Mouse (Mus musculus) thymus, postnatal 14 days (tissue): ENCODE measurements around the gene Gm20388.

Source experiments
- DNase-seq: peaks from one replicate; pipeline ENCODE4 v3.0.0; 2021

Gene Gm20388

DNA sequence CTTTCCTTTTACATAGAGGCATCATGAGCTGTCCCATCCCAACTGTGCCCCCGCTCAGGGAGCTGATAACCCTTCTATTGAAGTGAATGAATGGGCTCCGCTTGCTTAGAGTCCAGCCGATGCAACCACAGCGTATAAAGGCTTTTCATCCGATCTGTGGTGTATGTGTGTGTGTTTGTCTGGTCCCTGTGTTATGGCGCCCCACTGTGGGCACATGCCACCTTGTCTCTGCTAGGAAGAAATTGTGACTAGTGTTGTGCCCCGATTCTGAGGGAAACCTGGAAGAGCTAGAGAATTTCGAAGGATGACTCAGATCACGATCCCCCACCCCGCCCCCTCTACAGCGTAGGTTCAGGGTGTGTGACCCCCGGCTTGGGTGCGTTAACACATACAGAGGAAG is 3442.1 kb downstream of the Gm20388 start:
- no peak for DNase-seq

DNA sequence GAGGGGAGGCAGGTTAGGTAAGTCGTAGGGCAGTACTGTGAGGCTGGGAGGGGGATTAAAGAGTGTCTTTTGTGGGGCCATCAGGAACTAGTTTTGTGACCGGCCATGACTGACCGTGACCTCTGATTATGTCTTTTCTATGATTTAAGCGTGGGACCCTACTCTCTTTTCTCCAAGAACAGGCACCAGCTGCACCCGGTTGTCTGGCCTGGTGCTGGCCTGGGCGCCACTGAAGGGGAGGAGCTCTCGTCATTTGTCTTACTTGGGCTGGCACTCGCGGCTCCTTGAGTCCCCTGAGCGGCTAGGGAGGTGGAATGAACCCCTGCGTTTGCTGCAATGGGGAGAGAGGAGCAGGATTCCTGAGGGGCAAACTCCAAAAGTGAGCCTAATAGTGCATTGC is 3442.6 kb downstream of the Gm20388 start:
- no peak for DNase-seq

DNA sequence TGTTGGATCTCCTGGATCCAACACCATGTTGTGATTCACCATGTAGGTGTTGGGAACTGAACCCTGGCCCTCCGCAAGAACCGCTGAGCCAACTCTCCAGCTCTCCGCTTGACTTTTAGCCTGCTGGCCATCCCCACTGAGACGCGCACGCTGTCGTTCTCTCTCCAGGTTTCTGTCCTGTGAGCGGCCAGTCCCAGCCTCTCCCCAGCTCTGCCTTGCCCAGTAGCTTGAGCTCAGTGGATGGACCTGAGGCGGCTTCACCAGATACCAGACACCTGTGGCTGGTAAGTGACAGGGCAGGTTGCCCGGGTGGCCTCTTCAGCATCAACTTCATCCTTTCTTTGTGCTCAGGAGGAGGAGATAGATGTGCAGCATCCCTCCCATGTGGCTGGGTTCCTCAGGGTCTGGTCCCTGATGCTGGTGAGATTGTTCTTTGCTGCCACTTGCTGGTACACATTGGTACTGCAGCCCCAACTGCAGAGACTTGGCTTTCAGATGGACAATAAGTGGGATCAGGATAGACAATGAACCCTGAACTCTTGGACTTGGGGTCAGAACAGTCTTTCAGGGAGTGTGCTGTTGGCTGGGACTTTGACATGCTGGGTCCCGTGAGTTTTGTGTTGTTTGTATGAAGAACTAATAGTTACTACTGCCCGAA is 3450.6 kb downstream of the Gm20388 start:
- peak; percentile 73 for DNase-seq

DNA sequence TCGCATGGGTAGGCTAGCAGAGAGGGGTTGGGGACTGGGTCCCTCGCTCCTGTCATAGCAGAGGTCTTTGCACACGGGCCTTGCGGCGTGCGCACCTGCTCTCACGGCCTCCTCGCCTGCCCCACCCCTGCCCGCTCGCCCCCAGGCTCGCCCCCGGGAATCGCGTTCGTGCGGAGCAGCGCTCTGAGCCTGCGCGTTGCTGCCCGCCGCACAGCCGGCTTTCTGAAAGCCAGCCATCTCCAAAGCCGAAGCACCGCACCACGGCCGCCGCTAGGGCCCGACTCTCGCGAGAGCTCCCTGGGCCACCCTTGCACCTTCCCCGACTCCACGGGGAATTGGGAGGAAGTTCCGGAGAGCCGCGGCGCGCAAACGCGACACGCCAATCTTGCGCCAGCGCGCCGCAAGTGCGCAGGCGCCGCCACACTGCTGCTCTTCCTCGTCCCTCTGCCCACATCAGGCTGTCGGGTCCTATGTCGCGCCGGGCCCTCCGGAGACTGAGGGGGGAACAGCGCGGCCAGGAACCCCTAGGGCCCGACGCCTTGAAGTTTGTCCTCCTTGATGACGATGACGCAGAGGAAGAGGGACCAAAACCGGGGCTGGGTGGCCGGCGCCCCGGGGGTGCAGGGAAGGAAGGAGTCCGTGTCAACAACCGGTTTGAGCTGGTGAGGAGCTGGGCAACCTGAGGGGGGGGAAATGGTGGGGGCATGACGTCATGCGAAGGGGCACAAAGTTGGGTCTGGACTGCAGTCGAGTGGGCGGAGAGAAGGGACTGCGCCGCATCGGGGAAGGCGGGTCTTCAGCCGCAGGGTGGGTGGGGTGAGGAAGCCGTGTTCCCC is 3463.0 kb downstream of the Gm20388 start, which contains the start of gene Tcf25:
Gene Tcf25, plus strand, starts transcription at position 351 of the 836 bp plus-strand sequence.
- peak; percentile 96 for DNase-seq

DNA sequence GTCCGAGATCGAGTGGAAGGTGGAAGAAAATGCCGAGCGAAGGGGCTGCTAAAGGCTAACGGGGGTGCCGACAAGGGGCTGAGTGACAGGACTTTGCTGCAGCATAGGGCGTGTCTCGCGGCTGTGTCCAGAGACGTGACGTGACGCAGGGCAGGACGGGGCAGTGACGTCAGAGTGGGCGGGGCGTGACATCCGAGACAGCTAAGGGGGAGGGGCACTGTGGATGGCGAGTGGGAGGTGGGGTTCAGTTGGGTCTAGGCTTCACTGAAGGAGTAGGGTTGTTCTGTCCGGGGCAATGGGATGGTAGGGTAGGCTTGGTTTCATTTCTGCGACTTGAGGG is 3463.6 kb downstream of the Gm20388 start:
- DNase-seq = peak; percentile 96

DNA sequence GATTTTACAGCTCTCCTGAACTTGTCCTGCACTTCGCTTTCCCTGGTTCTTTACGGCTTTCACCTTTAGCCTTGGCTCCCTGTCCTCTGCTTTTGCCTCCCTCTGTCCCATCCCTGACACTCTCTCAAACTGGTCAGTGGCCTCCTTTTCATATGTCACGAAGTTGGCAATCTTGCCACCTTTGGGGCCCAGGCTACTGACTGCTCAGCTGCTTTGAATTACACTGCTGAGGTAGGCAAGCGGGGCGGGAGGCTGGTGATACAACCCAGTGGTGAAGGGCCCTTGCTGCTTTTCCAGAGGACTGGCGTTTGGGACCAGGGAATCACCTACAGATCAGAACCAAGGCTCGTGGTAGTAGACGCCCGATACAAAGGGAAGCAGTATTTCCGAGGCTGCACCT is 3465.1 kb downstream of the Gm20388 start:
- no peak for DNase-seq

DNA sequence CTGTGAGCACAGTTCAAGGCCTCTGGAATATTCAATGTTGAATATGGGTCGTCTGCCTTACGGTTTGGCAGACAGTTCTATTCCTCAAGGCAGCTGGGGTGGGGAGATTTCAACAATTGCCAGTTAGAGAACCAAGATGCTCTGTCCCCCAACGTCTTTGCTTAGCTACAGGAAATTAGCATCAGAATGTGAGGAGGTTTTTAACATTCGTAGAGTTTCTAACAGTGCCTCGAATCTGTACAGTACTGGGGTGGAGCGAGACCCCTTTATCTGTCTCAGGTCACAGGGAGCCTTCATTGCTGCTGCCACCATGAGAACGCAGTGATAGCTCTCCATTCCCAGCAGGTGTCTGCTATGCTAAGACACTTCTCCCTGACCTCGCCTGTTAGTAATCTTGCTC is 3465.5 kb downstream of the Gm20388 start:
- DNase-seq = no peak

DNA sequence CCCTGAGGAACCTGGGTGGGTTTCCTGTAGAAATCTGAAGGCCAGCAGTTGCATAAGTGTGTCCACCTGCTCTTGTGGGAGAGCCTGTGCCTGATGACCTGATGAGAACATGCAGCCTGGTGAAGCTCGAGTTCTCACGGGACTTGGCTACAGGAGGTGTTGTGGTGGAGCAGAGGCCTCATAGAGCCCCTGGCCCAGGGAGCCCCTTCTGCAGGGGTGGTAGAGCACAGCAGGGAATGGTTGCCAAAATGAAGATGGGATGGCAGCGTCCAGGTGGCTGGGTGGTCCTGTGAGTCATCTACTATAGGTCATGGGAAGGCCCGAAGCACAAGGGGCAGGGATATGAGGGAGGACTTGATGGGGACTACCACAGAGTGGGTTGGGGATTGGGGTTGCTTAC is 3471.1 kb downstream of the Gm20388 start:
- DNase-seq = no peak

DNA sequence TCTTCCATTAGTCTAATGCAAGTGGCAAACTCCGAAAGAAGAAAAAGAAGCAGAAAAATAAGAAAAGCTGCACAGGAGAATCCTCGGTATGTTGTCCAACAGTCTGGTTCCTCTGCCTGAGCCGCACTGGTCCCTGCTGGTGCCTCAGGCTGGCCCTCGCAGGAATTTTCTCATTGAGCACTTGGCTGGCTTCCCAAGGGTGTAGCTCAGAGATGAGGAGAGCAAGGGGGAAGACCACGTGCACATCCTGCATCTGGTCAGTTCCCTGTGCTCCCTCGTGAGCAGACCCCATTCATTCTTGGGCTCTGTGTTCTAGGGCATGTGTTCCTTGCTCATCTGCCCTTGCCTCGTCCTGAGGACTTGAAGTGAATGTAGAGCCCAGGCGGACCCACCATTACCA is 3471.9 kb downstream of the Gm20388 start:
- no peak for DNase-seq

DNA sequence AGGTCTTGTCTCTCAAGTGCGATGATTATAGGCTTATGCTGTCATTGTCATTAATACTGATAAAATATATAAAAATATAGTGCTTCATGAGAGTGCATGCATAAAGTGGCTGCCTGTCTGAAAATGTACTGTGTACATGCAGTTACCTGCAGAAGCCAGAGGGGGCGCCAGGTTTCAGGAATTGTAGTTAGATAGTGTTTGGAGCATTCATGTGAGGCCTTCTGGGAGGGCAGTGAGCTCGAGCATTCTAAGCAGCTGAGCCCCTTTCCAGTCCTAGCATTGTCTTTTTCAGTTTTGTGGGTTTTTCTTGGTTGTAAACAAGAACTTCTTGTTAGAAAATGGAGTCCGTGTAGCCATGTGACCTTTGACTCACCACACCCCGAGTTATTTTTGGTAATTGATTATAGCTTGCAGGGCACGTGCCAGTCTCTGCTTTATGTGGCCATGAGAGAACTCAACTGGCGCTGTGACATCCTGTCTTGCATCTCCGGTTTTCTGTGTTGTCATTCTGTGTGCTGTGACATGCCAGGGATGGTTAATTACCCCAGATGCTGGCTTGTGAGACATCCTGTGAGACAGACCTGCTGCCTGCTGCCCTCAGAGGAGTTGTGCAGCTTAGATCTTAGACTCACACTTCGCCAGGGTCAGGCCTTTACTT is 3474.4 kb downstream of the Gm20388 start:
- peak; percentile 52 for DNase-seq

DNA sequence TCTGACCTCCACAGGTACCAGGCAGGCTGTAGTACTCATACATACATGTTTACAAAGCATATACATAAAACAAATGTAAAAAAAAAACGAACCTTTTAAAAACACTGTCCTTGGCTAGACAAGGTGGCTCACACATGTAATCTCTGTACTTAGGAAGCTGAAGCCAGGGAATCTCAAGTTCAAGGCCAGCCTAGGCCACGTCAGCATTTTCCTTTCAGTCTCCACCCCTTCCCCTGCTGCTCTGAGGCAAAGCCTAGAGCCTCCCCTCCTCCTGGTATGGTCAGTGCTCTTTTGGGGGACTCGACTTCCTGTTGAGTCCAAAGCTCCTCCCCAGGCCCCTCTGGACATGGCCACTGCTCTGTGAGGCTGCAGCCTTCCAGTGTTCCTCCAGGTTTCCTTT is 3476.4 kb downstream of the Gm20388 start:
- DNase-seq = no peak

DNA sequence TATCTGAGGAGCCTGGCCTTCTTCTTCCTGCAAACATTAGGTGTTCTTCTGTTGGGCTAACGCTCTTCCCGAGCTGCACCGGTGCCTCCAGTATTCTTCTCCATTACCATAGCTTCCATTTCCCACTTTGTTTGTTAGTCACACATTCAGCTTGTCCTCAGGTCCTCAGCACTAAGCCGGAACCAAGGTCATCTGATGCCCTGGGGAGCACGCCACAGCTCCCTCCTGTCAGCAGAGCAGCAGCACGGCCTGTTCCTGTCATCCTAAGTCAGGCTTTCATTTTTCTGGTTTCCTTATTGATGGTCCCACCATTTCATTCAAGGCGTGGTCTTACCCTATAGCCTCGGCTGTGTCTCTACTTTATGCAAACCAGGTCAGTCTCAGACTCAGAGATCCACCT is 3477.2 kb downstream of the Gm20388 start:
- no peak for DNase-seq

DNA sequence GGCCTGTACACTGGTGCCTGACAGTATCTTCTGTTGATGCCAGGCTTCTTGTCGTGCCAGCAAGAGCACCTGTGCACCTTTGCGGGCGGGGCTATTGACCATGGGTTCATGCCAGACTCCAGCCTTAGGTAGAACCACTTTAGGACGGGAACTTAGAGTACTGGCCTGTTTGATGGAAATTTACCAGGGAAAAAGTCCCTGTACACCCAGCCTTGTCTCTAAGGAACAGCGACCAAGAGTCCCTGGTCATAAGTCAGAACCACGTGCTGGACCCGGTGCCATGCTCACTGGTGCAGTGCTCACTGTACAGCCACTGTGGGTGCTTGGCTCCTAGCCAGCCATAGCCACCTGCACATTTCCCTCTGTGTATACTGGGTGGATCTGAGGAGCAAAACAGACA is 3478.4 kb downstream of the Gm20388 start:
- DNase-seq = no peak

DNA sequence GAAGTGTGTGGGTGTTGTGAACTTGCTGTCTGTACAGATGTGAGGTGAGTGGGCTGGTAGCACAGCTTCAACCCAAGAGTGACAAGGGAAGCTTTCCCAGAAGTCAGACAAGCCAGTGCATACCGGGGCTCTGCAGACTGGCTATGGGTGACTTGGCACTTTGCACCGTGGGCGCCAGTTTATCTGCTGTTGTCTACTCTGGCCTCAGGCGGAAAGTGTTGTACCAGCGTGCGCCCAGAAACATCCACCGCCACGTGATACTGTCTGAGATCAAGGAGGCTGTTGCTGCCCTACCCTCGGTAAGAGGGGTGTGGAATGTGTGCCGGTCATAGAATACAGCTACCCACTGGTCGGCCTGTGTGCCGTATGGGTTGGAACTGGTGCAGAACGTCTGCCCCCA is 3487.7 kb downstream of the Gm20388 start:
- DNase-seq = no peak

DNA sequence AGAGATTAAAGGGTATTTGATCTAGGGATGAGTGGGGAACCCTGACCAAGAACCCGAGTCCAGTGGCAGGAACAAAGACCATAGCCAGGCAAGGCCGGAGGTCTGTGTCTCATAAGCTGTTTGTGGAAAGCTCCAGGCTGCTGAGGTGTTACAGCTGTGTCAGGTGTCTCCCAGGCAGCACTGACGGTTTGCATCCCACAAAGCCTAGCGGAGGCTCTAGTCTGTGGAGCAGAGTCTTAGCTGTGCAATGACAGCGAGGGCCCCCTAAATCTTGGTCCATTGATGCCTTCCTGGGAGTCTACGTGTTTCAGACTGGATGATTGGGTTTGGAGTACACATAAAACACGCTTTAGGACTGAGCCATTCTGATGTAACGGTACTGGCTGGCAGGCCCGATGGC is 3491.3 kb downstream of the Gm20388 start:
- DNase-seq = peak; percentile 40

DNA sequence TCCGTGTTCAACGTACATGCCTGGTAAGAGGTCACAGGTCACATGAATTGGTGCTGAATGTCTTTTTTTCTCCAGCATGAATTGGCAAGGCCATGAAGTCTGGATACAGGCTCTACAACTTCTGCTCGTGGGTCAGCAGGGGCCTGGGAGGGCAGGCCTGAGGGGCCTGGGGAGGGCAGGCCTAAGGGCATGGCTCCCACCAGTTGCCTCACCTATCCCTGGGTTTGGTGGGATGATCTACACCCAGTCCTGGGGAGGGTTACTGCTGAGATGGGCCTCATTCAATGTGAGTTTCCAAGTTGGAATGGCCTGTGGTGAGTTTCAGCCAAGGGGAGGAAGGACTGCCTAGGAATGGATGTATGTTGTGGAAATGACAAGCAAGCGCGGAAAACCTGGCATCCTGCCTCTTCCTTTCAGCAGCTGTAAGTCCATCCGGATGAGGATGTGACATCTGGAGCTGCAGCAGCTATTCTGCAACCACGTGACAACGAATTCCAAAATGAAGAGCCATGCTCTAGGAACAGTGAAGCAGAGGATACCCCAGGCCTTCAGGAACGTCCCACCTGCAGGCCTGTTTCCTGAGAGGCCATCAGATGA is 3492.2 kb downstream of the Gm20388 start:
- no peak for DNase-seq

DNA sequence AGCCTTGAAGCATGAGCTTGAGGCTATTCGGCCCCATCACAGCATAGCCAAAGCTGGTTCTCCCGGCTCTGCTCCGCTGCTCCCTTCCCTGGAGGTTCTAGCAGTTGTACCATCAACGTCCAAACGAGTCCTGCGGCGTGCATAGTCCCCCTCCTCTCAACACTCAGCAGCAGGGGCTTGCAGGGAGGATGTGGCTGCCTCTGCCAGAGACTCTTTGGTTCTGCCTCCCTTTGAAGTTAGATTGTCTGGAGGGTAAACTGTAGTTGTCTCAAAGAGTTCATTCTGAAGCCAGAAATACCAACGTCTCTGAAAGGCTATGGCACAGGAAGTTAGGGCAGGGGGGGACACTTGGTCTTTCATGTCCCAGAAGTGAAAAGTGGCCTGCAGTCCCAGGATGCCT is 3493.9 kb downstream of the Gm20388 start:
- DNase-seq = peak; percentile 80

DNA sequence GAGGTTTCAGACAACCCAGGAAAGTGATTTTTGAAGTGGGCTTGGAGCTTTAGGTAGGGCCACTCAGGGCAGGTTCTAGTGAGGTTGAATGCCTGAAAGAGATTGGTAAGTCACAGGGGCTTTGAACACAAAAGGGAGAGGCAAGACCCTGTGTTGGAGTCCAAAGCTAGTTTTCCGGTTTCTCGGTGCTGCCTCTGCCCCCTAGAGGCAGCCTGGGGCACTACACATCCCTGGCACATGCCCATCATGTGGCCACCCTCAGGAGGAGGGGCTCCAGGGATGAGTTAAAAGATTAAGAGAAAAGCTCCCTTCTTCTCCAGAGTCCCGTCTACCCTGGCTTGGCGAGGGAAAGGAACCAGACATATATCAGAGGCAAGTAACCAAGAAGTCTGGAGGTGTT is 3496.1 kb downstream of the Gm20388 start, which contains the start of gene Mc1r:
Gene Mc1r, plus strand, starts transcription at position 322 of the 400 bp plus-strand sequence.
- DNase-seq = peak; percentile 84

DNA sequence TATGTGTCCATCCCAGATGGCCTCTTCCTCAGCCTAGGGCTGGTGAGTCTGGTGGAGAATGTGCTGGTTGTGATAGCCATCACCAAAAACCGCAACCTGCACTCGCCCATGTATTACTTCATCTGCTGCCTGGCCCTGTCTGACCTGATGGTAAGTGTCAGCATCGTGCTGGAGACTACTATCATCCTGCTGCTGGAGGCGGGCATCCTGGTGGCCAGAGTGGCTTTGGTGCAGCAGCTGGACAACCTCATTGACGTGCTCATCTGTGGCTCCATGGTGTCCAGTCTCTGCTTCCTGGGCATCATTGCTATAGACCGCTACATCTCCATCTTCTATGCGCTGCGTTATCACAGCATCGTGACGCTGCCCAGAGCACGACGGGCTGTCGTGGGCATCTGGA is 3497.0 kb downstream of the Gm20388 start:
- DNase-seq = no peak

DNA sequence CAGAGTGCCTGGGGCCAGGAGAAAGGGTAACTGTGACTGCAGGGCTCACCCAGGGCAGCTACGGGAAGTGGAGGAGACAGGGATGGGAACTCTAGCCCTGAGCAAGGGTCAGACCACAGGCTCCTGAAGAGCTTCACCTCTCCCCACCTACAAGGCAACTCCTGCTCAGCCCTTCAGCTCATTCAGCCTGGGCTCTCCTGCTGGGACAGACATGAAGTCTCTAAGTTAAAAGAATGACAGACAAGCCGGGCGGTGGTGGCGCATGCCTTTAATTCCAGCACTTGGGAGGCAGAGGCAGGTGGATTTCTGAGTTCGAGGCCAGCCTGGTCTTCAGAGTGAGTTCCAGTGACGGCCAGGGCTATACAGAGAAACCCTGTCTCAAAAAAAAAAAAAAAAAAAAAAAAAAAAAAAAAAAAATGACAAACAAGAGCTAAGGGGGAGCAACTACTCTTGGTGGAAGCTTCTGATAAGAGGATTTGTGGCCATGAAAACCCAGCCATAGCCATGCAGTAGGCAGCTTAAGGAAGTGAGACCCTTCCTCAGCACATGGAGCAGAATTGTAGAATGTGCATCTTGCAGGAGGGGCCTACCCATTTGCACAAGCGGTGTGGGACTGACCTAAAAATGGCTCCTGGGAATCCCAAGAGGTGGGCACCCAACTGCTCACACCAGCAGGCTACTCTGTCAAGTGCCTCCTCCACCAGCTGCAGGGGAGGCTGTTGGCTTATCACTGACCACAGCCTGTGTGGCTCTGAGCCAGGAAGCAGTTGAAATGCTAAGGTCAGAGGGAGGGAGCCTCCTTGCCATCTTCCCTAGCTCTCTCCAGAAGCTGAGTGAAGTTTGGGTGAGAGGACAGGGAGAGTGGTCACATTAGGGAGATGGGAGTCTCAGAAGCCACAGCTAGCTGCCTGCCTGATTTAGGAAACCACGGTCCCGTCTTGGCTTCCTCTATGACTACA is 3498.2 kb downstream of the Gm20388 start:
- no peak for DNase-seq

DNA sequence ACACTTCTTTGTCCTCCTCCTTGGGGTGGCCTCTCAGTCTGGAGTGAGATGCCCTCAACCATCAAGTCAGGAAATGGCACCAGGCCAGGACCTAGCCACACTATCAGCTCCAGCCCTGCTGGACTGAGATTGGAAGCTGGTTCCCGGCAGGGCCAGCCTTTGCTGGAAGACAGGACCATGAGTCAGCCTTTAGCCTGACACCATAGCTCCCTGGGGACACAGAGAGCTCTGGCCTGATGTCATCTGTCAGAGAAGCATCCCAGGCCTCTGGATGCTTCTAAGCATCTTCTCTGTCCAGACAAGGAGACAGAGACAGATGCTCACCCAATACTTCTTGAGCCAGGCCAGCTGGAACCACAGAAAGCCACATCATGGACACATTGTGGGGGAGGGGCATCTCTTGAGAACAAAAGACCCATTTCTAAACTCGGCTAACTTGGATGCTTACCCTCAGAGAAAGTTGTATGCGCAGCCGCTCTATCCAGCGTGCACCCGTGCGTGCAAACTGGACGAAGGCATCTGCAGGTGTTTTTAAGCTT is 3499.5 kb downstream of the Gm20388 start:
- no peak for DNase-seq

DNA sequence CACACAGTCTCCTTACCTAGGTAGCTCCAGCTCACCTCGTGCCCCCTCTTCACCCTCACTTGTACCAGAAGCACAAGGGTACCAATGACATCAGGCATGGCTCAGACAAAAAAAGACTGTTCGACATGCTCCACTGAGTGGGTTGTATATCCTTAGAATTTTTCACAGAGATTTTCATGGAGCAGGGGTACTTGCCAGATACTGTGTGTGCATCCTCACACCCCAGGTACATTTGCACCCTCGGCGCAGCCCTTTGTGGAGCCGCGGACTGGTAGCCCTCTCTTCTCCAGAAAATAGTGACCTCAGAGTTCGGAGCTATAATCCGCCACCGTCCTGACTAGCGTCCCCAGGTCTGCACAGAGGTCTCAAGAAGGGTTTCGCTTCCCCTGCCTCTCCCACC is 3500.1 kb downstream of the Gm20388 start:
- no peak for DNase-seq
